Mouse (Mus musculus): ENCODE measurements around the gene Rgs6.

GRCm38 (mm10) chr12:83015366-83015765 lies 427.3 kb downstream of the Rgs6 start:
- TF ChIP-seq CTCF (IDR thresholded peaks at IDR 0.05; ENCODE audit: low read depth) (no peak), EP300 (IDR thresholded peaks at IDR 0.05; ENCODE audit: low read depth) (no peak)

Data from liver, embryonic 14.5 days (tissue).